Mouse (Mus musculus): ENCODE results near the gene Ankfy1. TPM values are rescaled to one million over a fixed set of nuclear protein-coding genes. Genes with fewer than 3 reads are reported as not detected.
"Not testable (repeated sequence)": the region's sequence is repeated elsewhere in the genome, so short reads cannot be mapped to it uniquely, and the experiment has no call there.

The Ankfy1 gene
- total RNA-seq, 2 experiments from 2014 or later = 34.4 to 35.4 TPM

GRCm38 (mm10) chr11:72683402-72683801 lies 6.4 kb upstream of the Ankfy1 start:
- no peak overlapping the region for H3K4me3 ChIP-seq
- intact Hi-C loops (cut with DNase I) = no loop called here
- TF ChIP-seq CTCF (IDR thresholded peaks at IDR 0.05) = no peak
- H3K27ac ChIP-seq = no peak overlapping the region
- no peak for DNase-seq (ENCODE audit: extremely low spot score in 1 of 2, low spot score in 2 of 2)

- Histone ChIP-seq H3K4me3 (no peak overlapping the region), H3K27ac (no peak overlapping the region)
- intact Hi-C loops (cut with DNase I) = no loop called here
- TF ChIP-seq CTCF (IDR thresholded peaks at IDR 0.05) = no peak
- no peak for DNase-seq (ENCODE audit: extremely low spot score in 1 of 2, low spot score in 2 of 2)
These were observed 3.1 kb upstream of the Ankfy1 start for GRCm38 (mm10) chr11:72686697-72687096.

GRCm38 (mm10) chr11:72688242-72688641 lies 1.6 kb upstream of the Ankfy1 start:
- intact Hi-C loops (cut with DNase I) = no loop called here
- TF ChIP-seq CTCF (IDR thresholded peaks at IDR 0.05) = no peak
- Histone ChIP-seq H3K4me3 (no peak overlapping the region), H3K27ac (no peak overlapping the region)
- no peak for DNase-seq (ENCODE audit: extremely low spot score in 1 of 2, low spot score in 2 of 2)

GRCm38 (mm10) chr11:72689115-72689514 lies 691 bp upstream of the Ankfy1 start:
- intact Hi-C loops (cut with DNase I) = no loop called here
- DNase-seq (ENCODE audit: extremely low spot score in 1 of 2, low spot score in 2 of 2) = no peak
- Histone ChIP-seq H3K4me3 (no peak overlapping the region), H3K27ac (no peak overlapping the region)
- TF ChIP-seq CTCF (IDR thresholded peaks at IDR 0.05) = no peak

- Histone ChIP-seq H3K4me3 (no peak overlapping the region), H3K27ac (no peak overlapping the region)
- DNase-seq (ENCODE audit: extremely low spot score in 1 of 2, low spot score in 2 of 2) = no peak
- TF ChIP-seq CTCF (IDR thresholded peaks at IDR 0.05) = no peak
- intact Hi-C loops (cut with DNase I) = no loop called here
These were observed 2.5 kb downstream of the Ankfy1 start for GRCm38 (mm10) chr11:72692353-72692752.

- intact Hi-C loops (cut with DNase I) = no loop called here
- H3K27ac ChIP-seq = no peak overlapping the region
- H3K4me3 ChIP-seq = no peak overlapping the region
- no peak for TF ChIP-seq CTCF (IDR thresholded peaks at IDR 0.05)
- DNase-seq (ENCODE audit: extremely low spot score in 1 of 2, low spot score in 2 of 2) = no peak
These were observed 5.2 kb downstream of the Ankfy1 start for GRCm38 (mm10) chr11:72695025-72695424.

- TF ChIP-seq CTCF (IDR thresholded peaks at IDR 0.05) = no peak
- Histone ChIP-seq H3K27ac (no peak overlapping the region), H3K4me3 (no peak overlapping the region)
- DNase-seq (ENCODE audit: extremely low spot score in 1 of 2, low spot score in 2 of 2) = no peak
- intact Hi-C loops (cut with DNase I) = no loop called here
These were observed 6.7 kb downstream of the Ankfy1 start for GRCm38 (mm10) chr11:72696368-72696971.

GRCm38 (mm10) chr11:72697323-72697722 lies 7.5 kb downstream of the Ankfy1 start:
- intact Hi-C loops (cut with DNase I) = no loop called here
- no peak overlapping the region for H3K4me3 ChIP-seq
- no peak for DNase-seq (ENCODE audit: extremely low spot score in 1 of 2, low spot score in 2 of 2)
- no peak overlapping the region for H3K27ac ChIP-seq
- TF ChIP-seq CTCF (IDR thresholded peaks at IDR 0.05) = no peak

GRCm38 (mm10) chr11:72705111-72705510 lies 15.3 kb downstream of the Ankfy1 start:
- intact Hi-C loops (cut with DNase I); H3K4me3 ChIP-seq; DNase-seq (ENCODE audit: extremely low spot score in 1 of 2, low spot score in 2 of 2); H3K27ac ChIP-seq: not testable (repeated sequence)

- peak; percentile 44 to 65 for DNase-seq (ENCODE audit: extremely low spot score in 1 of 2, low spot score in 2 of 2)
- Histone ChIP-seq H3K4me3 (no peak overlapping the region), H3K27ac (no peak overlapping the region)
- intact Hi-C loops (cut with DNase I) = no loop called here
- TF ChIP-seq CTCF (IDR thresholded peaks at IDR 0.05) = no peak
These were observed 22.9 kb downstream of the Ankfy1 start for GRCm38 (mm10) chr11:72712721-72713120.

GRCm38 (mm10) chr11:72718161-72718560 lies 28.4 kb downstream of the Ankfy1 start:
- intact Hi-C loops (cut with DNase I) = no loop called here
- H3K27ac ChIP-seq = no peak overlapping the region
- no peak for DNase-seq (ENCODE audit: extremely low spot score in 1 of 2, low spot score in 2 of 2)
- TF ChIP-seq CTCF (IDR thresholded peaks at IDR 0.05) = no peak
- no peak overlapping the region for H3K4me3 ChIP-seq

- intact Hi-C loops (cut with DNase I) = loop anchor here (1.0 kb wide), 1 partner anchor 153 kb away; no protein-coding TSS in a partner anchor
- no peak overlapping the region for H3K4me3 ChIP-seq
- DNase-seq (ENCODE audit: extremely low spot score in 1 of 2, low spot score in 2 of 2) = no peak
- no peak for TF ChIP-seq CTCF (IDR thresholded peaks at IDR 0.05)
- H3K27ac ChIP-seq = no peak overlapping the region
These were observed 33.4 kb downstream of the Ankfy1 start for GRCm38 (mm10) chr11:72723165-72723564.

- DNase-seq (ENCODE audit: extremely low spot score in 1 of 2, low spot score in 2 of 2) = no peak
- TF ChIP-seq CTCF (IDR thresholded peaks at IDR 0.05) = peak; percentile 58
- Histone ChIP-seq H3K27ac (no peak overlapping the region), H3K4me3 (no peak overlapping the region)
- intact Hi-C loops (cut with DNase I) = loop anchor here (1.0 kb wide), 1 partner anchor 154 kb away; no protein-coding TSS in a partner anchor
These were observed 34.1 kb downstream of the Ankfy1 start for GRCm38 (mm10) chr11:72723871-72724270.

Data from left cerebral cortex, adult 2 months (tissue).